In the genomic region with DNA sequence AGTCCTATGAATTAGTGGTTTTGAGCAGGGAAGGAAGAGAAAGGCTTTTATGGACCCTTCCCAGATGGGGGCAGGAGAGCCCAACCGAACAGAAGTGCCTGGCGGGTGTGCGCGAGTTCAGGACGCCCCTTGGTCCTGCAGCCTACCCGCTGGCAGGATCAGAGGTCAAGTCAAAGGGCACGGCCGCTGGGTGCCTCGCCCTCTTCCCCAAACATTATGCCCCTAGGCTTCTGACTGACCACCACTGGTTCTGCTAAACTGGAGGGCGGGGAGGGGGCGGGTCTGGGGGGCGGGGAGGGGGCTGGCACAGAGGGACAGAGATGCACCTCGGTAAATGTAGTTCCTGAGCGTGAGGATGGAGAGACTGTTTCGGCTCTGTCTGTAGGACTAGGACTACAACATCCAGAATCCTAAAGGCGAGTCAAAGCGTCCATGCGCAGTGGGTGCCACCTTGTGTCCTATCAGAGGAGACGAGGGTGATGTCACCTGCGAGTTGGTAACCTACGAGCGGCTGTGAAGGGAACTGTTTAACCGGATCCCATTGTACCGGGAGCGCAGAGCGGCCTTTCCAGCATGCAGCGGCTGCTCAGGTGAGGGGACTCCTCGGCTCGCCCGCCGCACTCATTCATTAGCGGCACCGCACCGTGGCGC, we compare ENCODE assay signal across 7 mouse cellular contexts. TPM values are rescaled to one million over a fixed set of nuclear protein-coding genes. Genes with fewer than 3 reads are reported as not detected.
DNase-seq lines count a peak whose midpoint lies in the region; ATAC-seq and TF ChIP-seq lines count a peak whose summit lies in the region.

Gene Daam1 (plus strand): TSS at position 472 of the 651 bp plus-strand sequence.

- H3K36me3 ChIP-seq in embryonic facial prominence, embryonic 10.5 days (replicated peaks) = no peaks in the 10 kb centered on the region
- no peaks in the 10 kb centered on the region for H3K36me3 ChIP-seq in intestine, postnatal 0 days (ENCODE audit: control insufficient read depth, insufficient read depth)
- no peaks in the 10 kb centered on the region for H3K36me3 ChIP-seq in midbrain, embryonic 12.5 days
- no peaks in the 10 kb centered on the region for H3K36me3 ChIP-seq in small intestine, adult 2 months (ENCODE audit: control insufficient read depth, insufficient read depth, low read length)

- H3K4me3 ChIP-seq in embryonic facial prominence, embryonic 10.5 days = peak within 1 kb of the TSS; percentile 80
- peak within 1 kb of the TSS; percentile 88 for H3K4me3 ChIP-seq in intestine, postnatal 0 days (ENCODE audit: low read depth, low read length)
- peak within 1 kb of the TSS; percentile 65 for H3K4me3 ChIP-seq in midbrain, embryonic 12.5 days
- peak within 1 kb of the TSS; percentile 83 for H3K4me3 ChIP-seq in small intestine, adult 2 months (ENCODE audit: low read depth, low read length)

- peak; percentile 100 for ATAC-seq in intestine, postnatal 0 days
- peak; percentile 100 for ATAC-seq in midbrain, embryonic 12.5 days (ENCODE audit: low FRiP score, low read depth)

- 0 out of 2 replicates have a peak, but pooled peaks cover 7% of the 10 kb centered on the region for H3K27me3 ChIP-seq in embryonic facial prominence, embryonic 10.5 days (replicated peaks; ENCODE audit: low read depth, poor library complexity, severe bottlenecking)
- H3K27me3 ChIP-seq in intestine, postnatal 0 days (replicated peaks; ENCODE audit: control insufficient read depth, insufficient read depth, low read length) = no peaks in the 10 kb centered on the region
- peaks cover 11% of the 10 kb centered on the region for H3K27me3 ChIP-seq in midbrain, embryonic 12.5 days
- H3K27me3 ChIP-seq in small intestine, adult 2 months (ENCODE audit: control insufficient read depth, insufficient read depth, low read length) = no peaks in the 10 kb centered on the region

- H3K9me3 ChIP-seq in embryonic facial prominence, embryonic 10.5 days = no peaks in the 10 kb centered on the region
- no peaks in the 10 kb centered on the region for H3K9me3 ChIP-seq in intestine, postnatal 0 days (ENCODE audit: control insufficient read depth)
- no peaks in the 10 kb centered on the region for H3K9me3 ChIP-seq in midbrain, embryonic 12.5 days

- TF ChIP-seq POLR2A in small intestine, adult 2 months (IDR thresholded peaks at IDR 0.05; ENCODE audit: low read depth, low read length) = peak; percentile 92

- peak; percentile 92 for DNase-seq in adrenal gland, postnatal 10 days
- DNase-seq in embryonic facial prominence, embryonic 10.5 days (ENCODE audit: low spot score) = peak; percentile 93
- peak; percentile 94 for DNase-seq in gonadal fat pad, adult 2 months (ENCODE audit: low read depth)
- peak; percentile 94 for DNase-seq in left cerebral cortex, postnatal 4 days

- intact Hi-C loops in left cerebral cortex, postnatal 4 days (cut with DNase I) = loop anchor here (5.0 kb wide), 1 partner anchor 147 kb away; no protein-coding TSS in a partner anchor

- peak; percentile 59 for TF ChIP-seq CTCF in intestine, postnatal 0 days (IDR thresholded peaks at IDR 0.05; ENCODE audit: low read depth)
- peak; percentile 23; the same call in 1 of the 2 replicates for TF ChIP-seq CTCF in small intestine, adult 2 months (IDR thresholded peaks at IDR 0.05; ENCODE audit: extremely low read depth, insufficient read length, insufficient replicate concordance, low read depth, low read length)

- peak within 1 kb of the TSS; percentile 96 for H3K4me2 ChIP-seq in intestine, postnatal 0 days (replicated peaks; ENCODE audit: low read depth)
- H3K4me2 ChIP-seq in midbrain, embryonic 12.5 days (replicated peaks) = peak within 1 kb of the TSS; percentile 95

- H3K27ac ChIP-seq in embryonic facial prominence, embryonic 10.5 days (replicated peaks) = peak within 1 kb of the TSS; percentile 91
- peak within 1 kb of the TSS; percentile 91 for H3K27ac ChIP-seq in intestine, postnatal 0 days (ENCODE audit: low read depth, low read length)
- peak within 1 kb of the TSS; percentile 94 for H3K27ac ChIP-seq in midbrain, embryonic 12.5 days (replicated peaks)
- H3K27ac ChIP-seq in small intestine, adult 2 months (ENCODE audit: insufficient read depth, low read depth, low read length) = peak within 1 kb of the TSS; percentile 69

- under 1% methylated on average over 35 of the region's 35 CpGs for WGBS in embryonic facial prominence, embryonic 10.5 days
- WGBS in intestine, postnatal 0 days = under 1% methylated on average over 35 of the region's 35 CpGs
- under 1% methylated on average over 35 of the region's 35 CpGs for WGBS in midbrain, embryonic 12.5 days
- WGBS in small intestine, adult 2 months = 0% methylated on average over 35 of the region's 35 CpGs

- H3K9ac ChIP-seq in intestine, postnatal 0 days (ENCODE audit: low read depth, low read length) = peak within 1 kb of the TSS; percentile 84
- H3K9ac ChIP-seq in midbrain, embryonic 12.5 days (replicated peaks) = peak within 1 kb of the TSS; percentile 92

- peaks cover 38% of the 10 kb centered on the region for H3K4me1 ChIP-seq in embryonic facial prominence, embryonic 10.5 days
- H3K4me1 ChIP-seq in intestine, postnatal 0 days (replicated peaks; ENCODE audit: control insufficient read depth, insufficient read depth, low read length) = peaks cover 10% of the 10 kb centered on the region; the same call in 1 of the 2 replicates
- peaks cover 33% of the 10 kb centered on the region for H3K4me1 ChIP-seq in midbrain, embryonic 12.5 days
- no peaks in the 10 kb centered on the region for H3K4me1 ChIP-seq in small intestine, adult 2 months (ENCODE audit: control insufficient read depth, insufficient read depth, insufficient read length, low read length)

RNA-seq across cellular contexts. Expression of gene Daam1, which starts in this region (rescaled TPM):
- 10 to 100 TPM; 21.8 to 26.7 TPM for total RNA-seq in adrenal gland, postnatal 10 days (2021)
- 7.3 and 7.4 TPM in 2 replicates for polyA plus RNA-seq in embryonic facial prominence, embryonic 10.5 days (2016; fragmentation: Nextera tagmentation; extraction: Ambion mirVana)
- 4.5 and 5.2 TPM in 2 replicates for polyA plus RNA-seq in gonadal fat pad, adult 2 months (2012; rRNA removed)
- 5.3 and 5.7 TPM in 2 replicates for polyA plus RNA-seq in intestine, postnatal 0 days (2015; fragmentation: Nextera tagmentation; extraction: Ambion mirVana)
- 100 to 1,000 TPM; 152 to 157 TPM for total RNA-seq in left cerebral cortex, postnatal 4 days (2021)
- 15.7 and 16.9 TPM in 2 replicates for polyA plus RNA-seq in midbrain, embryonic 12.5 days (2016; fragmentation: Nextera tagmentation; extraction: Ambion mirVana)
- polyA plus RNA-seq in small intestine, adult 2 months (2012; rRNA removed) = 1.2 and 2.4 TPM in 2 replicates

Comparison
In these comparisons a context has a peak if more than half of its experiments do, and no peak if none do; other contexts are left out.
1. Peak in every context shown above with its lines: DNase-seq, ATAC-seq, H3K4me3 ChIP-seq and H3K27ac ChIP-seq.
2. RNA of gene Daam1 (total RNA-seq): 152 to 157 TPM in left cerebral cortex, postnatal 4 days; 21.8 to 26.7 TPM in adrenal gland, postnatal 10 days; every median in the first group is over 4 times any median in the second.